Mouse (Mus musculus): ENCODE data around the gene Gigyf2. TPM values are rescaled to one million over a fixed set of nuclear protein-coding genes. Genes with fewer than 3 reads are reported as not detected.

Gene Gigyf2
- polyA plus RNA-seq (2012; rRNA removed): 25.4 and 29.7 TPM in 2 replicates

GRCm38 (mm10) chr1:87326742-87327163, at the start of gene Gigyf2:
Gene Gigyf2, plus strand, starts transcription at chr1:87326998.

GRCm38 (mm10) chr1:87394594-87394993, 67.8 kb downstream of the Gigyf2 start, which contains the start of gene Kcnj13:
Gene Kcnj13, minus strand, starts transcription at chr1:87394729.

GRCm38 (mm10) chr1:87469971-87470370, 143.2 kb downstream of the Gigyf2 start, which contains the start of gene Snorc:
Gene Snorc, plus strand, starts transcription at chr1:87470271.

Other genes with a start within 250 kb of the Gigyf2 start
- 0.24 and 0.45 TPM in 2 replicates for gene Alppl2, start 237.1 kb upstream of the Gigyf2 start, polyA plus RNA-seq (2012; rRNA removed)
- gene Alpi, start 225.4 kb upstream of the Gigyf2 start, polyA plus RNA-seq (2012; rRNA removed): 0.62 and 0.75 TPM in 2 replicates
- gene Akp3, start 202.0 kb upstream of the Gigyf2 start, polyA plus RNA-seq (2012; rRNA removed): 0.52 and 0.70 TPM in 2 replicates
- 2.5 and 3.4 TPM in 2 replicates for gene Ecel1, start 170.5 kb upstream of the Gigyf2 start, polyA plus RNA-seq (2012; rRNA removed)
- 0.69 and 1.3 TPM in 2 replicates for gene Prss56, start 143.7 kb upstream of the Gigyf2 start, polyA plus RNA-seq (2012; rRNA removed)
- gene Chrnd, start 136.4 kb upstream of the Gigyf2 start, polyA plus RNA-seq (2012; rRNA removed): 0.41 and 0.55 TPM in 2 replicates
- gene Chrng, start 122.3 kb upstream of the Gigyf2 start, polyA plus RNA-seq (2012; rRNA removed): 0.33 and 0.85 TPM in 2 replicates
- gene Eif4e2, start 113.1 kb upstream of the Gigyf2 start, polyA plus RNA-seq (2012; rRNA removed): 21.6 and 28.3 TPM in 2 replicates
- 137 and 166 TPM in 2 replicates for gene Efhd1, start 62.6 kb upstream of the Gigyf2 start, polyA plus RNA-seq (2012; rRNA removed)
- gene Kcnj13, start 67.7 kb downstream of the Gigyf2 start, polyA plus RNA-seq (2012; rRNA removed): 0.12 and 0.17 TPM in 2 replicates
- not detected in 2 replicates for gene Snorc, start 143.3 kb downstream of the Gigyf2 start, polyA plus RNA-seq (2012; rRNA removed)
- gene Neu2, start 182.9 kb downstream of the Gigyf2 start, polyA plus RNA-seq (2012; rRNA removed): 0.57 and 0.68 TPM in 2 replicates
- 16.9 and 19.5 TPM in 2 replicates for gene Ngef, start 246.9 kb downstream of the Gigyf2 start, polyA plus RNA-seq (2012; rRNA removed)

Measured in ovary, adult 2 months (tissue).